Mouse (Mus musculus) lung, embryonic 14.5 days (tissue): Measurements from ENCODE around the gene Cyfip2. TPM values are rescaled to one million over a fixed set of nuclear protein-coding genes. Genes with fewer than 3 reads are reported as not detected.

Experiments used
- ATAC-seq: fragments of 200-750 bp; cut with Nextera tagmentation; 2 replicates; pipeline ENCODE4 v1.8.0; 2017; ENCODE audit warnings: mild to moderate bottlenecking, moderate TSS enrichment, moderate library complexity; ENCODE audit not compliant: insufficient read depth
- DNase-seq: peaks from one replicate; pipeline ENCODE4 v3.0.0-alpha.2; 2015
- H3K27ac ChIP-seq: fragments of 300-500 bp; sonication (generic); 2 replicates; pipeline ENCODE4 v1.5.1; 2014; ENCODE audit warnings: low read depth, mild to moderate bottlenecking, moderate library complexity
- H3K27me3 ChIP-seq: fragments of 300-500 bp; sonication (generic); 2 replicates; pipeline ENCODE4 v1.6.1; 2014; ENCODE audit warnings: low read length, control low read depth; ENCODE audit not compliant: insufficient read depth
- H3K36me3 ChIP-seq: fragments of 300-500 bp; sonication (generic); 2 replicates; pipeline ENCODE4 v1.6.1; 2014; ENCODE audit warnings: control low read depth; ENCODE audit not compliant: insufficient read depth
- H3K4me1 ChIP-seq: fragments of 300-500 bp; sonication (generic); 2 replicates; pipeline ENCODE4 v1.6.1; 2014; ENCODE audit warnings: antibody characterized with exemption, control low read depth; ENCODE audit not compliant: insufficient read depth
- H3K4me2 ChIP-seq: fragments of 300-500 bp; sonication (generic); 2 replicates; pipeline ENCODE4 v1.6.1; 2014; ENCODE audit warnings: mild to moderate bottlenecking
- H3K4me3 ChIP-seq: fragments of 300-500 bp; sonication (generic); 2 replicates; pipeline ENCODE4 v1.5.1; 2014; ENCODE audit warnings: low read depth, low read length
- H3K9ac ChIP-seq: fragments of 300-500 bp; sonication (generic); 2 replicates; pipeline ENCODE4 v1.6.1; 2014
- H3K9me3 ChIP-seq: fragments of 300-500 bp; sonication (generic); 2 replicates; pipeline ENCODE4 v1.6.1; 2016; ENCODE audit warnings: low read depth, low read length, control low read depth
- CTCF ChIP-seq: IDR thresholded peaks from 2 replicates; pipeline ENCODE4 v1.5.1; 2016; ENCODE audit warnings: antibody characterized with exemption, low read depth
- WGBS: fragments of 180-500 bp; shearing (Covaris S2); extraction: QIAGEN DNeasy Blood & Tissue Kit; methylation state at CpG from one replicate; pipeline ENCODE4 v1.1.7; 2014; 5-methylcytosine and 5-hydroxymethylcytosine counted together
- polyA plus RNA-seq: library from polyadenylated mRNA; unstranded; fragments of >200 nt; fragmentation: Nextera tagmentation; extraction: Ambion mirVana; gene quantifications from 2 replicates; pipeline ENCODE4 v1.2.1, GENCODE M21; 2014

Cyfip2 gene
- polyA plus RNA-seq, 1 experiment from 2014 or later = 6.1 TPM

GRCm38 (mm10) chr11:46246393-46246792, 66.3 kb downstream of the Cyfip2 start:
- Histone ChIP-seq H3K27me3 (no peaks in the 10 kb centered on the region), H3K4me1 (no peaks in the 10 kb centered on the region), H3K4me2 (no peak overlapping the region), H3K27ac (no peak overlapping the region), H3K4me3 (no peak overlapping the region), H3K9me3 (no peaks in the 10 kb centered on the region), H3K9ac (no peak overlapping the region), H3K36me3 (no peaks in the 10 kb centered on the region)
- no peak for TF ChIP-seq CTCF
- DNase-seq (no peak), ATAC-seq (no peak)
- WGBS = 35% methylated on average over 7 of the region's 7 CpGs

DNA sequence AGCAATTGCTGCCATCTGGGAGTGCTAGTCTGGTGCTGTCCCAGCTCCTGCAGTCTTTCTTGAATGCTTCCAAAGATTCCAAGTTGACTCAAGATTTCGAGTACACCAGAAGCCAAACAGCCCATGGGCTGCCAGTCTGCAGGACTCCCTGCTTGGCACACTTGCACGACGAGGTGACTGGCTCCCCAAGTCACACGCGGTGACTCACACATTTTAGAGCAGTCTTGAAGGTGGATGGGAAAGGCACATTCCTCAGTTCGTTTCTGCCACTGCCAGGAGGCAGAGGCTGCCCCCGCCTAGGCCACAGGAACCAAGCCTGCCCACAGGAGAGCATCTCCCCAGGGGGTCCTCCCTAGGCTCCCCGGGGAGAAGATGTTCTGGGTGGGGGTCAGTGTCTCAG, 66.7 kb downstream of the Cyfip2 start:
- no peak for TF ChIP-seq CTCF
- WGBS = 54% methylated on average over 8 of the region's 8 CpGs
- Histone ChIP-seq H3K9ac (no peak overlapping the region), H3K27ac (no peak overlapping the region), H3K4me3 (no peak overlapping the region), H3K9me3 (no peaks in the 10 kb centered on the region), H3K4me1 (no peaks in the 10 kb centered on the region), H3K4me2 (no peak overlapping the region), H3K36me3 (no peaks in the 10 kb centered on the region), H3K27me3 (no peaks in the 10 kb centered on the region)
- ATAC-seq (no peak), DNase-seq (no peak)

DNA sequence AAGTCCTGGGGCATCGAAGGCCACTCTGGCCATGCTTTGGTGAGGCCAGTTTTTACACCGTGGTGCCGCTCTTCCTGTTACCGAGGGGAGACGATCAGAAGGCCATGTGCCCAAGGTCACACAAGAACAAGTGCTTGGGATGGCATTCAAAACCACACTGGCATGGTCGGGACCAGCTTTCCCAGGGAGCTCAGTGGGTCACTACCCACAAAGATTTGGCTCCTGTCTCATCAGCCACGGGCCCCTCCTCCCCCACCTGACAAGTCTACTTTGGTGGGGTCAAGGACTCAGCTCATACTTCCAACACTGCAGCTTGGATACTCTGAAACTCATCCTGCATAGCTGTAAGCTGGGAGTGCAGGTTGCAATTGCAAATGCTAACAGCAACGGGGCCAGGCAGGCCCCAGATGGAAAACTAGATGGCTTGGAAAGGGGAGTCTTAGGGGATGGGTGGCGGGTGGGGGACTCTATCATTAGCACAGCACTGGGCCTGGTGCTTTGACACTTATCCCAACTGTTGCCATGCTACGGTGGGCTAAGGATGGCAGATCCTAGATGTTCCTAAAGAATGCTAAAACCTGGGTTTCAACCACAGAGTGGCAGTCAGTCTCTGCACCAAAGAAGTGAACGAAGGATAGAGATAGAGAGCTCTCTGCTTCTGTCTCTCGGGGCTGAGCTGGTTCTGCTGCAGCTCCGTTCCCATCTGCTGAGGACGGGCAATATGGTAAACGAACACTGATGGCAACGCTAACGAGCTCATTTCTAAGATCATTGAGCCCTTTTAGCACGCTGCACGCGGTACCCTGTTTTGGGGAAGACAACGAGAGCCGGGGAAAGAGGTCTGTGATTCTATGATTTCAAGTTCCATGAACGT, 67.7 kb downstream of the Cyfip2 start:
- Histone ChIP-seq H3K27me3 (no peaks in the 10 kb centered on the region), H3K4me1 (no peaks in the 10 kb centered on the region), H3K9me3 (no peaks in the 10 kb centered on the region), H3K4me2 (no peak overlapping the region), H3K4me3 (no peak overlapping the region), H3K36me3 (no peaks in the 10 kb centered on the region), H3K9ac (no peak overlapping the region), H3K27ac (no peak overlapping the region)
- TF ChIP-seq CTCF = no peak
- DNase-seq (no peak), ATAC-seq (no peak)
- WGBS = 87% methylated on average over 23 of the region's 23 CpGs

DNA sequence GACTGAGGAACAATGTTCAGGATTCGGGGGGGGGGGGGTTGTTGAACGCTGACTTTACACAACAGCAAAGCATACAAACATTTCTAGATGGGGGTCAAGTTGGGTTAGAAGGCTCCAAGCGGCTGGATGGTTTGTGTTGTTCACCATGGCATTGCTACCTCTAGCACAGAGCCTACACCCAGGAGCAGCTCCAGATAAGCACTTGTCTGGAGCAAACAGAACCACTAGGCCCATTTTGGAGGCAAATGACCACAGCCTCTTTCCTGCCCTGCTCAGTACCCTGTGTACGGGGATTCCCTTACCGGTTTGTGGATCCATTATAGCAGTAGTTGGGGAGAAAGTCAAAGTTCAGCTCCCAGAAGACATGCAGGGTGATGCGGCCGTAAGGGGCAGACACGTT, 70.7 kb downstream of the Cyfip2 start:
- no peak overlapping the region for H3K4me2 ChIP-seq

GRCm38 (mm10) chr11:46241150-46241673, 71.4 kb downstream of the Cyfip2 start:
- no peak overlapping the region for H3K4me2 ChIP-seq
- no peaks in the 10 kb centered on the region for H3K36me3 ChIP-seq
- ATAC-seq (no peak), DNase-seq (no peak)
- 88% methylated on average over 7 of the region's 7 CpGs for WGBS
- TF ChIP-seq CTCF = no peak
- H3K27me3 ChIP-seq = no peaks in the 10 kb centered on the region
- no peak overlapping the region for H3K4me3 ChIP-seq
- no peaks in the 10 kb centered on the region for H3K4me1 ChIP-seq
- no peak overlapping the region for H3K9ac ChIP-seq
- H3K9me3 ChIP-seq = no peaks in the 10 kb centered on the region
- no peak overlapping the region for H3K27ac ChIP-seq

More for the DNA sequence above, 70.7 kb downstream of the Cyfip2 start:
- Histone ChIP-seq H3K9me3 (no peaks in the 10 kb centered on the region), H3K9ac (no peak overlapping the region), H3K36me3 (no peaks in the 10 kb centered on the region), H3K4me1 (no peaks in the 10 kb centered on the region), H3K27ac (no peak overlapping the region), H3K4me3 (no peak overlapping the region), H3K27me3 (no peaks in the 10 kb centered on the region)
- TF ChIP-seq CTCF = no peak
- no peak for ATAC-seq
- WGBS = 86% methylated on average over 8 of the region's 8 CpGs
- DNase-seq = no peak

GRCm38 (mm10) chr11:46236976-46237375, 75.7 kb downstream of the Cyfip2 start:
- Histone ChIP-seq H3K36me3 (no peaks in the 10 kb centered on the region), H3K27ac (no peak overlapping the region), H3K4me2 (no peak overlapping the region), H3K4me1 (no peaks in the 10 kb centered on the region), H3K4me3 (no peak overlapping the region), H3K9ac (no peak overlapping the region), H3K27me3 (no peaks in the 10 kb centered on the region), H3K9me3 (no peaks in the 10 kb centered on the region)
- DNase-seq = peak; percentile 76
- WGBS = 40% methylated on average over 4 of the region's 4 CpGs
- ATAC-seq = no peak
- peak; percentile 51 for TF ChIP-seq CTCF

- H3K36me3 ChIP-seq = no peaks in the 10 kb centered on the region
- H3K4me2 ChIP-seq = no peak within 1 kb of the TSS
- WGBS = 66% methylated on average over 11 of the region's 11 CpGs
- no peak for TF ChIP-seq CTCF
- no peak for ATAC-seq
- no peaks in the 10 kb centered on the region for H3K4me1 ChIP-seq
- no peaks in the 10 kb centered on the region for H3K27me3 ChIP-seq
- no peak for DNase-seq
- no peaks in the 10 kb centered on the region for H3K9me3 ChIP-seq
- no peak within 1 kb of the TSS for H3K27ac ChIP-seq
- no peak within 1 kb of the TSS for H3K9ac ChIP-seq
- H3K4me3 ChIP-seq = no peak within 1 kb of the TSS
Observed at GRCm38 (mm10) chr11:46235334-46235733, 77.3 kb downstream of the Cyfip2 start, which contains the start of gene Fndc9. Fndc9 (plus strand) TSS chr11:46235531.
